Mouse (Mus musculus) hindbrain, postnatal 0 days (tissue): ENCODE measurements around the gene Lin28a. TPM values are rescaled to one million over a fixed set of nuclear protein-coding genes. Genes with fewer than 3 reads are reported as not detected.
A peak's percentile ranks its signal among the peaks of the same experiment; 100 is the strongest.

Experiments
- ATAC-seq: fragments of 200-750 bp; cut with Nextera tagmentation; 2 replicates; pipeline ENCODE4 v1.8.0; 2017; ENCODE audit warnings: mild to moderate bottlenecking, moderate TSS enrichment, moderate library complexity
- DNase-seq: peaks from one replicate; pipeline ENCODE4 v3.0.0-alpha.2; 2015; ENCODE audit warnings: low spot score
- H3K27ac ChIP-seq: fragments of 300-500 bp; sonication (generic); 2 replicates; pipeline ENCODE4 v1.5.1; 2014; ENCODE audit warnings: mild to moderate bottlenecking
- H3K27me3 ChIP-seq: fragments of 300-500 bp; sonication (generic); 2 replicates; pipeline ENCODE4 v1.6.1; 2014; ENCODE audit warnings: low read length, mixed read lengths; ENCODE audit not compliant: insufficient read depth
- H3K36me3 ChIP-seq: fragments of 300-500 bp; sonication (generic); 2 replicates; pipeline ENCODE4 v1.6.1; 2014; ENCODE audit warnings: low read length, mixed read lengths; ENCODE audit not compliant: insufficient read depth
- H3K4me1 ChIP-seq: fragments of 300-500 bp; sonication (generic); 2 replicates; pipeline ENCODE4 v1.6.1; 2014; ENCODE audit warnings: antibody characterized with exemption, low read length, mixed read lengths; ENCODE audit not compliant: insufficient read depth
- H3K4me2 ChIP-seq: fragments of 300-500 bp; sonication (generic); 2 replicates; pipeline ENCODE4 v1.6.1; 2014; ENCODE audit warnings: low read depth, mild to moderate bottlenecking, low read length, moderate library complexity, mixed read lengths
- H3K4me3 ChIP-seq: fragments of 300-500 bp; sonication (generic); 2 replicates; pipeline ENCODE4 v1.5.1; 2014; ENCODE audit warnings: low read length
- H3K9ac ChIP-seq: fragments of 300-500 bp; sonication (generic); replicated peaks from 2 replicates; pipeline ENCODE4 v1.6.1; 2014; ENCODE audit warnings: mild to moderate bottlenecking, low read length, moderate library complexity, mixed read lengths
- H3K9me3 ChIP-seq: fragments of 300-500 bp; sonication (generic); 2 replicates; pipeline ENCODE4 v1.6.1; 2016; ENCODE audit warnings: low read length, mixed read lengths
- CTCF ChIP-seq: IDR thresholded peaks from 2 replicates; pipeline ENCODE4 v1.5.1; 2016; ENCODE audit warnings: antibody characterized with exemption, control low read depth, low read depth
- WGBS: fragments of 180-500 bp; shearing (Covaris S2); extraction: QIAGEN DNeasy Blood & Tissue Kit; methylation state at CpG from one replicate; pipeline ENCODE4 v1.1.7; 2014; 5-methylcytosine and 5-hydroxymethylcytosine counted together
- polyA plus RNA-seq: library from polyadenylated mRNA; unstranded; fragments of >200 nt; fragmentation: Nextera tagmentation; extraction: Ambion mirVana; gene quantifications from 2 replicates; pipeline ENCODE4 v1.2.1, GENCODE M21; 2015
- total RNA-seq: library from RNA; depleted of rRNA; stranded (reverse); fragments of >200 nt; gene quantifications from 2 replicates; pipeline ENCODE4 v1.2.3, GENCODE M21; 2014

The Lin28a gene
- total and polyA plus RNA-seq, 2 experiments from 2014 or later: not detected

- no peak overlapping the region for H3K27ac ChIP-seq
- TF ChIP-seq CTCF: peak; percentile 69
- peaks cover 15% of the 10 kb centered on the region; the same call in 1 of the 2 replicates for H3K27me3 ChIP-seq
- H3K4me3 ChIP-seq: no peak overlapping the region
- no peaks in the 10 kb centered on the region for H3K9me3 ChIP-seq
- no peaks in the 10 kb centered on the region for H3K4me1 ChIP-seq
- ATAC-seq (no peak), DNase-seq (peak; percentile 32)
- no peak overlapping the region for H3K4me2 ChIP-seq
- no peaks in the 10 kb centered on the region for H3K36me3 ChIP-seq
- no peak overlapping the region for H3K9ac ChIP-seq
- WGBS: 47% methylated on average over 12 of the region's 12 CpGs
Observed at GRCm38 (mm10) chr4:134012858-134013528, 5.6 kb downstream of the Lin28a start.

- H3K4me3 ChIP-seq: no peak overlapping the region
- no peaks in the 10 kb centered on the region for H3K9me3 ChIP-seq
- H3K9ac ChIP-seq: no peak overlapping the region
- no peak overlapping the region for H3K27ac ChIP-seq
- no peak overlapping the region for H3K4me2 ChIP-seq
- H3K36me3 ChIP-seq: no peaks in the 10 kb centered on the region
- H3K4me1 ChIP-seq: no peaks in the 10 kb centered on the region
- no peak for ATAC-seq
- TF ChIP-seq CTCF: no peak
- peaks cover 3% of the 10 kb centered on the region; the same call in 1 of the 2 replicates for H3K27me3 ChIP-seq
- 5% methylated on average over 16 of the region's 16 CpGs for WGBS
- no peak for DNase-seq
Observed at GRCm38 (mm10) chr4:134011450-134012414, 6.9 kb downstream of the Lin28a start.

GRCm38 (mm10) chr4:134009709-134010108, 8.9 kb downstream of the Lin28a start:
- Histone ChIP-seq H3K4me1 (no peaks in the 10 kb centered on the region), H3K9me3 (no peaks in the 10 kb centered on the region), H3K27ac (no peak overlapping the region), H3K4me3 (no peak overlapping the region), H3K36me3 (no peaks in the 10 kb centered on the region), H3K9ac (no peak overlapping the region), H3K27me3 (no peaks in the 10 kb centered on the region), H3K4me2 (no peak overlapping the region)
- no peak for TF ChIP-seq CTCF
- WGBS: 76% methylated on average over 6 of the region's 6 CpGs
- DNase-seq: no peak
- no peak for ATAC-seq

GRCm38 (mm10) chr4:134006845-134007244, 11.8 kb downstream of the Lin28a start:
- 86% methylated on average over 3 of the region's 3 CpGs for WGBS
- Histone ChIP-seq H3K9me3 (no peaks in the 10 kb centered on the region), H3K4me2 (no peak overlapping the region), H3K4me1 (no peaks in the 10 kb centered on the region), H3K27ac (no peak overlapping the region), H3K36me3 (no peaks in the 10 kb centered on the region), H3K9ac (no peak overlapping the region), H3K27me3 (no peaks in the 10 kb centered on the region), H3K4me3 (no peak overlapping the region)
- ATAC-seq: no peak
- no peak for TF ChIP-seq CTCF
- DNase-seq: no peak

GRCm38 (mm10) chr4:134005581-134006358, 12.9 kb downstream of the Lin28a start:
- no peak for TF ChIP-seq CTCF
- Histone ChIP-seq H3K27me3 (no peaks in the 10 kb centered on the region), H3K27ac (no peak overlapping the region), H3K9ac (no peak overlapping the region), H3K9me3 (no peaks in the 10 kb centered on the region), H3K36me3 (no peaks in the 10 kb centered on the region), H3K4me3 (no peak overlapping the region), H3K4me2 (no peak overlapping the region), H3K4me1 (no peaks in the 10 kb centered on the region)
- DNase-seq: no peak
- no peak for ATAC-seq
- WGBS: 75% methylated on average over 12 of the region's 12 CpGs

- Histone ChIP-seq H3K36me3 (no peaks in the 10 kb centered on the region), H3K27ac (no peak overlapping the region), H3K9ac (no peak overlapping the region), H3K4me1 (peaks cover 3% of the 10 kb centered on the region; the same call in 1 of the 2 replicates), H3K4me2 (no peak overlapping the region), H3K4me3 (no peak overlapping the region), H3K9me3 (no peaks in the 10 kb centered on the region), H3K27me3 (no peaks in the 10 kb centered on the region)
- TF ChIP-seq CTCF: no peak
- 50% methylated on average over 5 of the region's 5 CpGs for WGBS
- DNase-seq (no peak), ATAC-seq (no peak)
Observed at GRCm38 (mm10) chr4:134002903-134003302, 15.7 kb downstream of the Lin28a start.
